Mouse (Mus musculus) mature B cell (primary cell): ENCODE results near the gene Bahd1.

Experiments
- in situ Hi-C: fragments of 300-500 bp; cut with MboI; formaldehyde crosslinking; loops from 2 replicates; pipeline ENCODE4 v1.14.3; 2019

Gene Bahd1

GRCm38 (mm10) chr2:118899981-118900825, at the start of gene Bahd1:
Gene Bahd1 (plus strand): TSS chr2:118900377.
- in situ Hi-C loops, result loop anchor here (25.0 kb wide), 2 partner anchors 138 to 413 kb away; partner anchors contain the start of genes Ccdc9b, Phgr1 and Srp14

- in situ Hi-C loops, result no loop called here
Measured at GRCm38 (mm10) chr2:118851756-118852155, 48.4 kb upstream of the Bahd1 start.

- in situ Hi-C loops, result no loop called here
Measured at GRCm38 (mm10) chr2:118861454-118862339, 38.5 kb upstream of the Bahd1 start, which contains the start of gene Ivd. Gene Ivd (plus strand): TSS chr2:118861954.

- in situ Hi-C loops, result no loop called here
Measured at GRCm38 (mm10) chr2:118862340-118862675, 37.9 kb upstream of the Bahd1 start.

- in situ Hi-C loops, result no loop called here
Measured at GRCm38 (mm10) chr2:118870601-118871000, 29.6 kb upstream of the Bahd1 start.

- in situ Hi-C loops, result no loop called here
Measured at GRCm38 (mm10) chr2:118871032-118871431, 29.1 kb upstream of the Bahd1 start.

GRCm38 (mm10) chr2:118873018-118873417, 27.2 kb upstream of the Bahd1 start:
- in situ Hi-C loops, result no loop called here

GRCm38 (mm10) chr2:118873890-118874430, 26.2 kb upstream of the Bahd1 start:
- in situ Hi-C loops, result no loop called here

- in situ Hi-C loops, result loop anchor here (25.0 kb wide), 2 partner anchors 113 to 388 kb away; partner anchors contain the start of genes Ccdc9b, Phgr1 and Srp14
Measured at GRCm38 (mm10) chr2:118875316-118875715, 24.9 kb upstream of the Bahd1 start.

- in situ Hi-C loops, result loop anchor here (25.0 kb wide), 2 partner anchors 114 to 389 kb away; partner anchors contain the start of genes Ccdc9b, Phgr1 and Srp14
Measured at GRCm38 (mm10) chr2:118876453-118876852, 23.7 kb upstream of the Bahd1 start.

- in situ Hi-C loops, result loop anchor here (5.0 to 25.0 kb wide), 3 partner anchors 119 to 394 kb away; partner anchors contain the start of genes Ccdc9b, Phgr1 and Srp14
Measured at GRCm38 (mm10) chr2:118881019-118881418, 19.2 kb upstream of the Bahd1 start.

GRCm38 (mm10) chr2:118881956-118882355, 18.2 kb upstream of the Bahd1 start:
- in situ Hi-C loops, result loop anchor here (5.0 to 25.0 kb wide), 3 partner anchors 120 to 395 kb away; partner anchors contain the start of genes Ccdc9b, Phgr1 and Srp14

- in situ Hi-C loops, result loop anchor here (5.0 to 25.0 kb wide), 3 partner anchors 121 to 396 kb away; partner anchors contain the start of genes Ccdc9b, Phgr1 and Srp14
Measured at GRCm38 (mm10) chr2:118882840-118883679, 17.1 kb upstream of the Bahd1 start.

- in situ Hi-C loops, result loop anchor here (25.0 kb wide), 2 partner anchors 125 to 400 kb away; partner anchors contain the start of genes Ccdc9b, Phgr1 and Srp14
Measured at GRCm38 (mm10) chr2:118887440-118887839, 12.7 kb upstream of the Bahd1 start.

- in situ Hi-C loops, result loop anchor here (25.0 kb wide), 2 partner anchors 126 to 401 kb away; partner anchors contain the start of genes Ccdc9b, Phgr1 and Srp14
Measured at GRCm38 (mm10) chr2:118887845-118888548, 12.2 kb upstream of the Bahd1 start.

- in situ Hi-C loops, result loop anchor here (25.0 kb wide), 2 partner anchors 129 to 404 kb away; partner anchors contain the start of genes Ccdc9b, Phgr1 and Srp14
Measured at GRCm38 (mm10) chr2:118891173-118891572, 9.0 kb upstream of the Bahd1 start.

- in situ Hi-C loops, result loop anchor here (25.0 kb wide), 2 partner anchors 134 to 409 kb away; partner anchors contain the start of genes Ccdc9b, Phgr1 and Srp14
Measured at GRCm38 (mm10) chr2:118895990-118896913, 3.9 kb upstream of the Bahd1 start.

GRCm38 (mm10) chr2:118896914-118897291, 3.3 kb upstream of the Bahd1 start:
- in situ Hi-C loops, result loop anchor here (25.0 kb wide), 2 partner anchors 135 to 410 kb away; partner anchors contain the start of genes Ccdc9b, Phgr1 and Srp14
